Mouse (Mus musculus): ENCODE data around the gene Rimbp2. TPM values are rescaled to one million over a fixed set of nuclear protein-coding genes. Genes with fewer than 3 reads are reported as not detected.
"Not testable (repeated sequence)": the region's sequence is repeated elsewhere in the genome, so short reads cannot be mapped to it uniquely, and the experiment has no call there.

Rimbp2 gene
- total and polyA plus RNA-seq, 3 experiments: not detected

GRCm38 (mm10) chr5:128970878-128971277 lies 17.6 kb upstream of the Rimbp2 start:
- TF ChIP-seq TAL1 (conservative IDR thresholded peaks at IDR 0.05; ENCODE audit: low read depth, low read length): no peak
- no peak for TF ChIP-seq GATA2 (IDR thresholded peaks at IDR 0.05; ENCODE audit: borderline replicate concordance, low read depth, low read length)
- TF ChIP-seq POLR2AphosphoS5 (IDR thresholded peaks at IDR 0.05; ENCODE audit: insufficient replicate concordance, low read depth, low read length): no peak
- no peak for TF ChIP-seq CTCF (IDR thresholded peaks at IDR 0.05; ENCODE audit: low read depth, low read length)
- no peak for TF ChIP-seq GATA1 (IDR thresholded peaks at IDR 0.05; ENCODE audit: borderline replicate concordance, low read length)
- ATAC-seq (ENCODE audit: extremely low read depth, insufficient number of reproducible peaks, low FRiP score, poor library complexity, severe bottlenecking): no peak
- Histone ChIP-seq H3K36me3 (replicated peaks) (no peaks in the 10 kb centered on the region), H3K4me1 (ENCODE audit: insufficient read depth, low read depth, low read length) (no peaks in the 10 kb centered on the region), H3K4me3 (ENCODE audit: low read depth, low read length) (no peak overlapping the region), H3K9me3 (replicated peaks) (peaks cover 5% of the 10 kb centered on the region; the same call in 1 of the 2 replicates), H3K27me3 (ENCODE audit: insufficient read depth, low read length) (no peaks in the 10 kb centered on the region)
- DNase-seq (ENCODE audit: low spot score): no peak

GRCm38 (mm10) chr5:128964353-128964752 lies 11.1 kb upstream of the Rimbp2 start:
- TF ChIP-seq GATA1 (IDR thresholded peaks at IDR 0.05; ENCODE audit: borderline replicate concordance, low read length) (no peak), TAL1 (conservative IDR thresholded peaks at IDR 0.05; ENCODE audit: low read depth, low read length) (no peak), CTCF (IDR thresholded peaks at IDR 0.05; ENCODE audit: low read depth, low read length) (no peak), POLR2AphosphoS5 (IDR thresholded peaks at IDR 0.05; ENCODE audit: insufficient replicate concordance, low read depth, low read length) (no peak), GATA2 (IDR thresholded peaks at IDR 0.05; ENCODE audit: borderline replicate concordance, low read depth, low read length) (no peak)
- Histone ChIP-seq H3K27me3 (ENCODE audit: insufficient read depth, low read length) (no peaks in the 10 kb centered on the region), H3K9me3 (replicated peaks) (peaks cover 32% of the 10 kb centered on the region), H3K36me3 (replicated peaks) (no peaks in the 10 kb centered on the region), H3K4me1 (ENCODE audit: insufficient read depth, low read depth, low read length) (no peaks in the 10 kb centered on the region), H3K4me3 (ENCODE audit: low read depth, low read length) (no peak overlapping the region)
- ATAC-seq (ENCODE audit: extremely low read depth, insufficient number of reproducible peaks, low FRiP score, poor library complexity, severe bottlenecking) (no peak), DNase-seq (ENCODE audit: low spot score) (no peak)

- H3K9me3 ChIP-seq (replicated peaks): peaks cover 37% of the 10 kb centered on the region
- ATAC-seq (ENCODE audit: extremely low read depth, insufficient number of reproducible peaks, low FRiP score, poor library complexity, severe bottlenecking) (no peak), DNase-seq (ENCODE audit: low spot score) (no peak)
- no peak for TF ChIP-seq CTCF (IDR thresholded peaks at IDR 0.05; ENCODE audit: low read depth, low read length)
- no peak for TF ChIP-seq TAL1 (conservative IDR thresholded peaks at IDR 0.05; ENCODE audit: low read depth, low read length)
- no peak for TF ChIP-seq POLR2AphosphoS5 (IDR thresholded peaks at IDR 0.05; ENCODE audit: insufficient replicate concordance, low read depth, low read length)
- TF ChIP-seq GATA1 (IDR thresholded peaks at IDR 0.05; ENCODE audit: borderline replicate concordance, low read length): no peak
- no peak overlapping the region for H3K4me3 ChIP-seq (ENCODE audit: low read depth, low read length)
- H3K36me3 ChIP-seq (replicated peaks): no peaks in the 10 kb centered on the region
- H3K27me3 ChIP-seq (ENCODE audit: insufficient read depth, low read length): no peaks in the 10 kb centered on the region
- no peaks in the 10 kb centered on the region for H3K4me1 ChIP-seq (ENCODE audit: insufficient read depth, low read depth, low read length)
These were observed 5.6 kb upstream of the Rimbp2 start for GRCm38 (mm10) chr5:128958916-128959315.

- H3K9me3 ChIP-seq (replicated peaks): peaks cover 59% of the 10 kb centered on the region
- not testable (repeated sequence) for ATAC-seq (ENCODE audit: extremely low read depth, insufficient number of reproducible peaks, low FRiP score, poor library complexity, severe bottlenecking); H3K27me3 ChIP-seq (ENCODE audit: insufficient read depth, low read length); H3K4me3 ChIP-seq (ENCODE audit: low read depth, low read length); DNase-seq (ENCODE audit: low spot score); H3K36me3 ChIP-seq (replicated peaks); H3K4me1 ChIP-seq (ENCODE audit: insufficient read depth, low read depth, low read length)
These were observed 1.1 kb upstream of the Rimbp2 start for GRCm38 (mm10) chr5:128954371-128954770.

- no peak for ATAC-seq (ENCODE audit: extremely low read depth, insufficient number of reproducible peaks, low FRiP score, poor library complexity, severe bottlenecking)
These were observed 743 bp downstream of the Rimbp2 start for GRCm38 (mm10) chr5:128952291-128953195.

GRCm38 (mm10) chr5:128951472-128951871 lies 1.8 kb downstream of the Rimbp2 start:
- H3K9me3 ChIP-seq (replicated peaks): peaks cover 73% of the 10 kb centered on the region
- DNase-seq (ENCODE audit: low spot score): no peak
- no peaks in the 10 kb centered on the region for H3K27me3 ChIP-seq (ENCODE audit: insufficient read depth, low read length)
- TF ChIP-seq CTCF (IDR thresholded peaks at IDR 0.05; ENCODE audit: low read depth, low read length) (no peak), POLR2AphosphoS5 (IDR thresholded peaks at IDR 0.05; ENCODE audit: insufficient replicate concordance, low read depth, low read length) (no peak), GATA2 (IDR thresholded peaks at IDR 0.05; ENCODE audit: borderline replicate concordance, low read depth, low read length) (no peak), GATA1 (IDR thresholded peaks at IDR 0.05; ENCODE audit: borderline replicate concordance, low read length) (no peak), TAL1 (conservative IDR thresholded peaks at IDR 0.05; ENCODE audit: low read depth, low read length) (no peak)
- no peaks in the 10 kb centered on the region for H3K36me3 ChIP-seq (replicated peaks)
- no peaks in the 10 kb centered on the region for H3K4me1 ChIP-seq (ENCODE audit: insufficient read depth, low read depth, low read length)
- ATAC-seq (ENCODE audit: extremely low read depth, insufficient number of reproducible peaks, low FRiP score, poor library complexity, severe bottlenecking): no peak
- H3K4me3 ChIP-seq (ENCODE audit: low read depth, low read length): no peak overlapping the region

More at GRCm38 (mm10) chr5:128952291-128953195, 743 bp downstream of the Rimbp2 start:
- peaks cover 69% of the 10 kb centered on the region for H3K9me3 ChIP-seq (replicated peaks)
- no peak for DNase-seq (ENCODE audit: low spot score)
- H3K4me3 ChIP-seq (ENCODE audit: low read depth, low read length): no peak overlapping the region
- no peaks in the 10 kb centered on the region for H3K27me3 ChIP-seq (ENCODE audit: insufficient read depth, low read length)
- TF ChIP-seq CTCF (IDR thresholded peaks at IDR 0.05; ENCODE audit: low read depth, low read length) (no peak), POLR2AphosphoS5 (IDR thresholded peaks at IDR 0.05; ENCODE audit: insufficient replicate concordance, low read depth, low read length) (no peak), GATA1 (IDR thresholded peaks at IDR 0.05; ENCODE audit: borderline replicate concordance, low read length) (no peak), TAL1 (conservative IDR thresholded peaks at IDR 0.05; ENCODE audit: low read depth, low read length) (no peak), GATA2 (IDR thresholded peaks at IDR 0.05; ENCODE audit: borderline replicate concordance, low read depth, low read length) (no peak)
- H3K4me1 ChIP-seq (ENCODE audit: insufficient read depth, low read depth, low read length): no peaks in the 10 kb centered on the region
- H3K36me3 ChIP-seq (replicated peaks): no peaks in the 10 kb centered on the region

Data from G1E (cell line).